Mouse (Mus musculus) CH12.LX (cell line): ENCODE results near the gene Foxr1. TPM values are rescaled to one million over a fixed set of nuclear protein-coding genes. Genes with fewer than 3 reads are reported as not detected.

Source experiments
- polyA plus RNA-seq: library from polyadenylated mRNA; unstranded; fragments of >175 nt; gene quantifications from 2 replicates; pipeline ENCODE4 v1.2.1, GENCODE M21; 2012; ENCODE audit warnings: low read depth; ENCODE audit not compliant: insufficient read length
- total RNA-seq, 2 experiments: library from RNA; depleted of rRNA; stranded (reverse); fragments of 300-350 nt in 1 of 2; fragments of >200 nt in 1 of 2; gene quantifications; 2 replicates each; pipeline ENCODE4 v1.2.3; 2012 to 2014

Gene Foxr1
- total and polyA plus RNA-seq, 3 experiments, result 0.21 to 1.4 TPM; not detected in 1

Other genes with a start within 250 kb of the Foxr1 start
Only the 20 nearest of the 21 such genes appear.
- 11.9 and 13.4 TPM in 2 replicates for gene Cbl, start 207.1 kb downstream of the Foxr1 start, total RNA-seq (2012; rRNA removed)
- 6.5 and 8.3 TPM in 2 replicates for gene Cbl, start 207.1 kb downstream of the Foxr1 start, total RNA-seq (2014; rRNA removed)
- 27.1 and 39.0 TPM in 2 replicates for gene Cbl, start 207.1 kb downstream of the Foxr1 start, polyA plus RNA-seq
- gene Ccdc153, start 200.5 kb downstream of the Foxr1 start, total RNA-seq (2012; rRNA removed), result not detected in 2 replicates
- gene Ccdc153, start 200.5 kb downstream of the Foxr1 start, total RNA-seq (2014; rRNA removed), result not detected in 2 replicates
- not detected in 2 replicates for gene Ccdc153, start 200.5 kb downstream of the Foxr1 start, polyA plus RNA-seq
- 0.13 TPM in 1 of 2 replicates, not detected in the other for gene Pdzd3, start 189.7 kb downstream of the Foxr1 start, total RNA-seq (2012; rRNA removed)
- gene Pdzd3, start 189.7 kb downstream of the Foxr1 start, total RNA-seq (2014; rRNA removed), result 0.09 TPM in 1 of 2 replicates, not detected in the other
- 0.21 and 0.26 TPM in 2 replicates for gene Pdzd3, start 189.7 kb downstream of the Foxr1 start, polyA plus RNA-seq
- gene Nlrx1, start 172.5 kb downstream of the Foxr1 start, total RNA-seq (2012; rRNA removed), result 8.8 and 10.9 TPM in 2 replicates
- 8.0 and 8.8 TPM in 2 replicates for gene Nlrx1, start 172.5 kb downstream of the Foxr1 start, total RNA-seq (2014; rRNA removed)
- 12.6 and 15.4 TPM in 2 replicates for gene Nlrx1, start 172.5 kb downstream of the Foxr1 start, polyA plus RNA-seq
- 0.38 and 0.72 TPM in 2 replicates for gene Abcg4, start 152.5 kb downstream of the Foxr1 start, total RNA-seq (2012; rRNA removed)
- gene Abcg4, start 152.5 kb downstream of the Foxr1 start, total RNA-seq (2014; rRNA removed), result 0.23 TPM in 2 replicates
- gene Abcg4, start 152.5 kb downstream of the Foxr1 start, polyA plus RNA-seq, result 0.82 and 1.1 TPM in 2 replicates
- gene Hinfp, start 135.5 kb downstream of the Foxr1 start, total RNA-seq (2012; rRNA removed), result 16.5 and 16.6 TPM in 2 replicates
- gene Hinfp, start 135.5 kb downstream of the Foxr1 start, total RNA-seq (2014; rRNA removed), result 13.6 and 14.0 TPM in 2 replicates
- 18.9 and 22.3 TPM in 2 replicates for gene Hinfp, start 135.5 kb downstream of the Foxr1 start, polyA plus RNA-seq
- gene C2cd2l, start 120.9 kb downstream of the Foxr1 start, total RNA-seq (2012; rRNA removed), result 7.2 TPM in 2 replicates
- gene C2cd2l, start 120.9 kb downstream of the Foxr1 start, total RNA-seq (2014; rRNA removed), result 2.5 and 2.9 TPM in 2 replicates
- 7.3 and 8.6 TPM in 2 replicates for gene C2cd2l, start 120.9 kb downstream of the Foxr1 start, polyA plus RNA-seq
- gene Dpagt1, start 115.1 kb downstream of the Foxr1 start, total RNA-seq (2012; rRNA removed), result 15.8 and 16.2 TPM in 2 replicates
- gene Dpagt1, start 115.1 kb downstream of the Foxr1 start, total RNA-seq (2014; rRNA removed), result 6.4 and 8.5 TPM in 2 replicates
- gene Dpagt1, start 115.1 kb downstream of the Foxr1 start, polyA plus RNA-seq, result 31.5 and 41.7 TPM in 2 replicates
- 488 and 589 TPM in 2 replicates for gene H2afx, start 106.4 kb downstream of the Foxr1 start, total RNA-seq (2012; rRNA removed)
- 32.5 and 36.3 TPM in 2 replicates for gene H2afx, start 106.4 kb downstream of the Foxr1 start, total RNA-seq (2014; rRNA removed)
- gene H2afx, start 106.4 kb downstream of the Foxr1 start, polyA plus RNA-seq, result 39.5 and 56.6 TPM in 2 replicates
- 74.0 and 80.9 TPM in 2 replicates for gene Hmbs, start 96.9 kb downstream of the Foxr1 start, total RNA-seq (2012; rRNA removed)
- gene Hmbs, start 96.9 kb downstream of the Foxr1 start, total RNA-seq (2014; rRNA removed), result 73.7 and 75.2 TPM in 2 replicates
- gene Hmbs, start 96.9 kb downstream of the Foxr1 start, polyA plus RNA-seq, result 65.0 and 65.1 TPM in 2 replicates
- 21.4 and 22.1 TPM in 2 replicates for gene Vps11, start 79.5 kb downstream of the Foxr1 start, total RNA-seq (2012; rRNA removed)
- 16.1 and 17.4 TPM in 2 replicates for gene Vps11, start 79.5 kb downstream of the Foxr1 start, total RNA-seq (2014; rRNA removed)
- 23.2 and 24.8 TPM in 2 replicates for gene Vps11, start 79.5 kb downstream of the Foxr1 start, polyA plus RNA-seq
- 88.7 and 148 TPM in 2 replicates for gene Hyou1, start 61.6 kb downstream of the Foxr1 start, total RNA-seq (2012; rRNA removed)
- 31.9 and 32.6 TPM in 2 replicates for gene Hyou1, start 61.6 kb downstream of the Foxr1 start, total RNA-seq (2014; rRNA removed)
- 89.9 and 90.8 TPM in 2 replicates for gene Hyou1, start 61.6 kb downstream of the Foxr1 start, polyA plus RNA-seq
- 13.8 and 25.5 TPM in 2 replicates for gene Slc37a4, start 44.3 kb downstream of the Foxr1 start, total RNA-seq (2012; rRNA removed)
- 29.9 and 38.7 TPM in 2 replicates for gene Slc37a4, start 44.3 kb downstream of the Foxr1 start, total RNA-seq (2014; rRNA removed)
- 10.3 and 11.7 TPM in 2 replicates for gene Slc37a4, start 44.3 kb downstream of the Foxr1 start, polyA plus RNA-seq
- gene Rps25, start 34.0 kb downstream of the Foxr1 start, total RNA-seq (2012; rRNA removed), result 2,535 and 3,076 TPM in 2 replicates
- gene Rps25, start 34.0 kb downstream of the Foxr1 start, total RNA-seq (2014; rRNA removed), result 3,131 and 3,378 TPM in 2 replicates
- 2,547 and 3,250 TPM in 2 replicates for gene Rps25, start 34.0 kb downstream of the Foxr1 start, polyA plus RNA-seq
- gene Trappc4, start 33.5 kb downstream of the Foxr1 start, total RNA-seq (2012; rRNA removed), result 81.3 and 88.2 TPM in 2 replicates
- gene Trappc4, start 33.5 kb downstream of the Foxr1 start, total RNA-seq (2014; rRNA removed), result 125 and 135 TPM in 2 replicates
- 55.9 and 69.2 TPM in 2 replicates for gene Trappc4, start 33.5 kb downstream of the Foxr1 start, polyA plus RNA-seq
- gene Ccdc84, start 22.6 kb downstream of the Foxr1 start, total RNA-seq (2012; rRNA removed), result 25.4 and 30.4 TPM in 2 replicates
- gene Ccdc84, start 22.6 kb downstream of the Foxr1 start, total RNA-seq (2014; rRNA removed), result 21.7 and 26.0 TPM in 2 replicates
- 16.5 and 18.3 TPM in 2 replicates for gene Ccdc84, start 22.6 kb downstream of the Foxr1 start, polyA plus RNA-seq
- gene Upk2, start 13.8 kb upstream of the Foxr1 start, total RNA-seq (2012; rRNA removed), result not detected in 2 replicates
- not detected in 2 replicates for gene Upk2, start 13.8 kb upstream of the Foxr1 start, total RNA-seq (2014; rRNA removed)
- not detected in 2 replicates for gene Upk2, start 13.8 kb upstream of the Foxr1 start, polyA plus RNA-seq
- 0.88 and 1.6 TPM in 2 replicates for gene Bcl9l, start 41.7 kb upstream of the Foxr1 start, total RNA-seq (2012; rRNA removed)
- gene Bcl9l, start 41.7 kb upstream of the Foxr1 start, total RNA-seq (2014; rRNA removed), result 0.08 and 0.67 TPM in 2 replicates
- 6.2 and 7.5 TPM in 2 replicates for gene Bcl9l, start 41.7 kb upstream of the Foxr1 start, polyA plus RNA-seq
- gene Cxcr5, start 120.7 kb upstream of the Foxr1 start, total RNA-seq (2012; rRNA removed), result 27.7 and 30.2 TPM in 2 replicates
- 75.4 and 93.4 TPM in 2 replicates for gene Cxcr5, start 120.7 kb upstream of the Foxr1 start, total RNA-seq (2014; rRNA removed)
- 61.2 and 70.5 TPM in 2 replicates for gene Cxcr5, start 120.7 kb upstream of the Foxr1 start, polyA plus RNA-seq
- gene Ddx6, start 163.8 kb upstream of the Foxr1 start, total RNA-seq (2012; rRNA removed), result 41.5 and 42.3 TPM in 2 replicates
- 66.7 and 71.4 TPM in 2 replicates for gene Ddx6, start 163.8 kb upstream of the Foxr1 start, total RNA-seq (2014; rRNA removed)
- 77.1 and 81.2 TPM in 2 replicates for gene Ddx6, start 163.8 kb upstream of the Foxr1 start, polyA plus RNA-seq